Mouse (Mus musculus): ENCODE data around the gene Bicral.

- TF ChIP-seq CTCF (IDR thresholded peaks at IDR 0.05): no peak
- no peak for TF ChIP-seq EP300 (IDR thresholded peaks at IDR 0.05)
Observed at GRCm38 (mm10) chr17:46900941-46901340, 42.7 kb upstream of the Bicral start.
